Mouse (Mus musculus) intestine, postnatal 0 days (tissue): ENCODE results near the gene Gm10720. TPM values are rescaled to one million over a fixed set of nuclear protein-coding genes. Genes with fewer than 3 reads are reported as not detected.
"Not testable (repeated sequence)": the region's sequence is repeated elsewhere in the genome, so short reads cannot be mapped to it uniquely, and the experiment has no call there.

Experiments used
- ATAC-seq: fragments of 200-750 bp; cut with Nextera tagmentation; 2 replicates; pipeline ENCODE4 v1.8.0; 2017; ENCODE audit warnings: mild to moderate bottlenecking, moderate TSS enrichment, moderate library complexity
- H3K27ac ChIP-seq: fragments of 300-500 bp; sonication (generic); 2 replicates; pipeline ENCODE4 v1.5.1; 2014; ENCODE audit warnings: mild to moderate bottlenecking, low read depth, low read length, moderate library complexity
- H3K27me3 ChIP-seq: fragments of 300-500 bp; sonication (generic); replicated peaks from 2 replicates; pipeline ENCODE4 v1.6.1; 2014; ENCODE audit warnings: low read length, mixed read lengths; ENCODE audit not compliant: control insufficient read depth, insufficient read depth
- H3K36me3 ChIP-seq: fragments of 300-500 bp; sonication (generic); 2 replicates; pipeline ENCODE4 v1.6.1; 2014; ENCODE audit warnings: mild to moderate bottlenecking, moderate library complexity; ENCODE audit not compliant: control insufficient read depth, insufficient read depth
- H3K4me1 ChIP-seq: fragments of 300-500 bp; sonication (generic); replicated peaks from 2 replicates; pipeline ENCODE4 v1.6.1; 2014; ENCODE audit warnings: antibody characterized with exemption, low read length, mixed read lengths; ENCODE audit not compliant: control insufficient read depth, insufficient read depth
- H3K4me2 ChIP-seq: fragments of 300-500 bp; sonication (generic); replicated peaks from 2 replicates; pipeline ENCODE4 v1.6.1; 2014; ENCODE audit warnings: low read depth, mild to moderate bottlenecking, moderate library complexity
- H3K4me3 ChIP-seq: fragments of 300-500 bp; sonication (generic); 2 replicates; pipeline ENCODE4 v1.5.1; 2014; ENCODE audit warnings: low read depth, low read length
- H3K9ac ChIP-seq: fragments of 300-500 bp; sonication (generic); 2 replicates; pipeline ENCODE4 v1.6.1; 2014; ENCODE audit warnings: mild to moderate bottlenecking, low read depth, low read length
- H3K9me3 ChIP-seq: fragments of 300-500 bp; sonication (generic); 2 replicates; pipeline ENCODE4 v1.6.1; 2016; ENCODE audit warnings: mixed run types; ENCODE audit not compliant: control insufficient read depth
- CTCF ChIP-seq: sonication (generic); IDR thresholded peaks from 2 replicates; pipeline ENCODE4 v1.5.1; 2016; ENCODE audit warnings: low read depth, mild to moderate bottlenecking, control low read depth, antibody characterized with exemption, moderate library complexity
- WGBS: fragments of 180-500 bp; shearing (Covaris S2); extraction: QIAGEN DNeasy Blood & Tissue Kit; methylation state at CpG from one replicate; pipeline ENCODE4 v1.1.7; 2014; 5-methylcytosine and 5-hydroxymethylcytosine counted together
- polyA plus RNA-seq: library from polyadenylated mRNA; unstranded; fragments of >200 nt; fragmentation: Nextera tagmentation; extraction: Ambion mirVana; gene quantifications from 2 replicates; pipeline ENCODE4 v1.2.1, GENCODE M21; 2015

Gm10720 gene
- polyA plus RNA-seq: not detected in 2 replicates

- not testable (repeated sequence) for ATAC-seq, H3K4me3 ChIP-seq, H3K27ac ChIP-seq, H3K36me3 ChIP-seq, H3K9ac ChIP-seq, H3K9me3 ChIP-seq, H3K4me2 ChIP-seq, H3K27me3 ChIP-seq, H3K4me1 ChIP-seq
- WGBS: 53% methylated on average over 4 of the region's 9 CpGs
These were observed at the start of gene Gm10720 for GRCm38 (mm10) chr9:3015354-3015753. Gene Gm10720 (plus strand): TSS chr9:3015654.

GRCm38 (mm10) chr9:3000445-3000972 lies 14.9 kb upstream of the Gm10720 start, which contains the start of gene Gm10722:
Gene Gm10722 (plus strand): TSS chr9:3000922.
- H3K27me3 ChIP-seq, H3K27ac ChIP-seq, H3K4me1 ChIP-seq, H3K36me3 ChIP-seq, ATAC-seq, H3K4me2 ChIP-seq, H3K9me3 ChIP-seq, H3K4me3 ChIP-seq, H3K9ac ChIP-seq: not testable (repeated sequence)
- 72% methylated on average over 12 of the region's 12 CpGs for WGBS

- H3K9ac ChIP-seq, H3K36me3 ChIP-seq, H3K4me1 ChIP-seq, ATAC-seq, H3K9me3 ChIP-seq, H3K4me3 ChIP-seq, H3K4me2 ChIP-seq, H3K27ac ChIP-seq, H3K27me3 ChIP-seq: not testable (repeated sequence)
- 68% methylated on average over 8 of the region's 8 CpGs for WGBS
These were observed 14.4 kb upstream of the Gm10720 start for GRCm38 (mm10) chr9:3001006-3001405.

- not testable (repeated sequence) for H3K9ac ChIP-seq, H3K36me3 ChIP-seq, H3K9me3 ChIP-seq, H3K27ac ChIP-seq, H3K4me2 ChIP-seq, H3K27me3 ChIP-seq, H3K4me3 ChIP-seq, H3K4me1 ChIP-seq
- 58% methylated on average over 8 of the region's 11 CpGs for WGBS
- TF ChIP-seq CTCF: 0 out of 2 replicates have a peak, but pooled peaks have one; percentile 4
- peak; percentile 81 for ATAC-seq
These were observed 13.3 kb upstream of the Gm10720 start for GRCm38 (mm10) chr9:3001948-3002659.

- H3K27me3 ChIP-seq, H3K36me3 ChIP-seq, ATAC-seq, H3K27ac ChIP-seq, H3K4me1 ChIP-seq, H3K9ac ChIP-seq, H3K9me3 ChIP-seq, H3K4me2 ChIP-seq, H3K4me3 ChIP-seq: not testable (repeated sequence)
- WGBS: 73% methylated on average over 6 of the region's 14 CpGs
These were observed 12.6 kb upstream of the Gm10720 start, which contains the start of gene Gm11168 for GRCm38 (mm10) chr9:3002794-3003396. Gene Gm11168 (plus strand): TSS chr9:3003346.

- not testable (repeated sequence) for H3K27me3 ChIP-seq, H3K27ac ChIP-seq, ATAC-seq, H3K4me2 ChIP-seq, H3K4me3 ChIP-seq, H3K9ac ChIP-seq, H3K36me3 ChIP-seq, H3K4me1 ChIP-seq, H3K9me3 ChIP-seq
- 81% methylated on average over 1 of the region's 5 CpGs for WGBS
These were observed 9.3 kb upstream of the Gm10720 start for GRCm38 (mm10) chr9:3006179-3006578.

- not testable (repeated sequence) for H3K27ac ChIP-seq, H3K36me3 ChIP-seq, H3K4me2 ChIP-seq, H3K4me1 ChIP-seq, H3K9me3 ChIP-seq, H3K4me3 ChIP-seq, H3K9ac ChIP-seq, H3K27me3 ChIP-seq
- 74% methylated on average over 8 of the region's 8 CpGs for WGBS
- peak; percentile 71 for ATAC-seq
These were observed 8.8 kb upstream of the Gm10720 start for GRCm38 (mm10) chr9:3006636-3007035.

GRCm38 (mm10) chr9:3007272-3007671 lies 8.2 kb upstream of the Gm10720 start:
- H3K4me1 ChIP-seq, H3K27me3 ChIP-seq, H3K9ac ChIP-seq, H3K27ac ChIP-seq, H3K4me3 ChIP-seq, H3K9me3 ChIP-seq, ATAC-seq, H3K36me3 ChIP-seq, H3K4me2 ChIP-seq: not testable (repeated sequence)
- WGBS: 75% methylated on average over 7 of the region's 9 CpGs

GRCm38 (mm10) chr9:3009331-3009730 lies 6.1 kb upstream of the Gm10720 start:
- no CpG with 5 or more reads among the region's 5 CpGs for WGBS
- H3K36me3 ChIP-seq, H3K9ac ChIP-seq, H3K9me3 ChIP-seq, H3K4me1 ChIP-seq, H3K4me2 ChIP-seq, H3K27me3 ChIP-seq, H3K4me3 ChIP-seq, H3K27ac ChIP-seq: not testable (repeated sequence)
- peak; percentile 32; the same call in 1 of the 2 replicates for ATAC-seq
